Mouse (Mus musculus) embryonic facial prominence, embryonic 15.5 days (tissue): Measurements from ENCODE around the gene Ackr4. TPM values are rescaled to one million over a fixed set of nuclear protein-coding genes. Genes with fewer than 3 reads are reported as not detected.

Experiments used
- ATAC-seq: fragments of 200-750 bp; cut with Nextera tagmentation; 2 replicates; pipeline ENCODE4 v1.8.0; 2017; ENCODE audit warnings: low read depth, moderate TSS enrichment; ENCODE audit not compliant: insufficient number of reproducible peaks, low FRiP score, low TSS enrichment
- H3K27ac ChIP-seq: fragments of 300-500 bp; sonication (generic); replicated peaks from 2 replicates; pipeline ENCODE4 v1.5.1; 2015; ENCODE audit warnings: mild to moderate bottlenecking, inconsistent platforms
- H3K27me3 ChIP-seq: fragments of 300-500 bp; sonication (generic); 2 replicates; pipeline ENCODE4 v1.6.1; 2015; ENCODE audit warnings: inconsistent platforms
- H3K36me3 ChIP-seq: fragments of 300-500 bp; sonication (generic); 2 replicates; pipeline ENCODE4 v1.6.1; 2015; ENCODE audit warnings: mild to moderate bottlenecking, inconsistent platforms
- H3K4me1 ChIP-seq: fragments of 300-500 bp; sonication (generic); 2 replicates; pipeline ENCODE4 v1.6.1; 2015; ENCODE audit warnings: inconsistent platforms
- H3K4me2 ChIP-seq: fragments of 300-500 bp; sonication (generic); replicated peaks from 2 replicates; pipeline ENCODE4 v1.6.1; 2015; ENCODE audit warnings: mild to moderate bottlenecking, inconsistent platforms
- H3K4me3 ChIP-seq: fragments of 300-500 bp; sonication (generic); replicated peaks from 2 replicates; pipeline ENCODE4 v1.5.1; 2015; ENCODE audit warnings: mild to moderate bottlenecking, inconsistent platforms
- H3K9ac ChIP-seq: fragments of 300-500 bp; sonication (generic); 2 replicates; pipeline ENCODE4 v1.6.1; 2015; ENCODE audit warnings: inconsistent platforms
- H3K9me3 ChIP-seq: fragments of 300-500 bp; sonication (generic); replicated peaks from 2 replicates; pipeline ENCODE4 v1.6.1; 2016; ENCODE audit warnings: inconsistent platforms
- WGBS: fragments of 180-500 bp; shearing (Covaris S2); methylation state at CpG from one replicate; pipeline ENCODE4 v1.1.7; 2015; 5-methylcytosine and 5-hydroxymethylcytosine counted together
- polyA plus RNA-seq: library from polyadenylated mRNA; unstranded; fragments of >200 nt; fragmentation: Nextera tagmentation; extraction: Ambion mirVana; gene quantifications from 2 replicates; pipeline ENCODE4 v1.2.1, GENCODE M21; 2015

Ackr4 gene
- polyA plus RNA-seq, 1 experiment from 2014 or later = 6.9 TPM

- H3K27ac ChIP-seq = no peak overlapping the region
- H3K27me3 ChIP-seq = no peaks in the 10 kb centered on the region
- no peak overlapping the region for H3K9ac ChIP-seq
- no peaks in the 10 kb centered on the region; the same call in 1 of the 2 replicates for H3K36me3 ChIP-seq
- no peaks in the 10 kb centered on the region for H3K4me1 ChIP-seq
- no peak overlapping the region for H3K4me2 ChIP-seq
- 72% methylated on average over 3 of the region's 3 CpGs for WGBS
- ATAC-seq = no peak
- no peak overlapping the region for H3K4me3 ChIP-seq
- H3K9me3 ChIP-seq = no peaks in the 10 kb centered on the region
Observed at GRCm38 (mm10) chr9:104080038-104080437, 46.7 kb downstream of the Ackr4 start.

DNA sequence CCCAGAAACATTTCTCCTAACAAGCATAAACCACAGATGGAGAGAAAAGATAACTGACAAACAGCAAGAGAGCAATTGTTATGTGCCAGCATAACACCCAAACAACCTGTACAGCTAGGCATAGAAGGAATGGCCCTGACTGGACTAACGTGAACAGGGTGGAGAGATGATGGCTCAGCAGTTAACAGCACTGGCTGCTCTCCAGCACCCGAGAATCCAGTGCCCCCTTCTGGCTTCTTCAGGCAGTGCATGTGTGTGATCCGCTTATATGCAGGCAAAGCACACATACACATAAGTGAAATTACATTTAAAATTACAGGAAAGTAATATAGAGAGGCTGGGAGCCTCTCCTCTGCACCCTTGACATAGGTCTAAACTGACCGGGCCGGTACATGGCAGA, 47.4 kb downstream of the Ackr4 start:
- no peak overlapping the region for H3K27ac ChIP-seq
- H3K4me3 ChIP-seq = no peak overlapping the region
- no peak for ATAC-seq
- H3K9me3 ChIP-seq = no peaks in the 10 kb centered on the region
- WGBS = 46% methylated on average over 5 of the region's 5 CpGs
- no peaks in the 10 kb centered on the region for H3K27me3 ChIP-seq
- no peaks in the 10 kb centered on the region; the same call in 1 of the 2 replicates for H3K36me3 ChIP-seq
- H3K9ac ChIP-seq = no peak overlapping the region
- no peaks in the 10 kb centered on the region for H3K4me1 ChIP-seq
- H3K4me2 ChIP-seq = no peak overlapping the region

GRCm38 (mm10) chr9:104078780-104079179, 48.0 kb downstream of the Ackr4 start:
- Histone ChIP-seq H3K27me3 (no peaks in the 10 kb centered on the region), H3K9ac (no peak overlapping the region), H3K4me2 (no peak overlapping the region), H3K27ac (no peak overlapping the region), H3K4me3 (no peak overlapping the region), H3K36me3 (no peaks in the 10 kb centered on the region), H3K9me3 (no peaks in the 10 kb centered on the region), H3K4me1 (no peaks in the 10 kb centered on the region)
- no peak for ATAC-seq
- 100% methylated on average over 1 of the region's 1 CpGs for WGBS

GRCm38 (mm10) chr9:104075808-104076207, 50.9 kb downstream of the Ackr4 start:
- H3K27ac ChIP-seq = no peak overlapping the region
- H3K9ac ChIP-seq = no peak overlapping the region
- ATAC-seq = no peak
- 67% methylated on average over 2 of the region's 2 CpGs for WGBS
- no peaks in the 10 kb centered on the region for H3K9me3 ChIP-seq
- no peaks in the 10 kb centered on the region for H3K4me1 ChIP-seq
- no peak overlapping the region for H3K4me3 ChIP-seq
- no peaks in the 10 kb centered on the region for H3K27me3 ChIP-seq
- H3K4me2 ChIP-seq = no peak overlapping the region
- H3K36me3 ChIP-seq = no peaks in the 10 kb centered on the region

GRCm38 (mm10) chr9:104070863-104071604, 55.7 kb downstream of the Ackr4 start:
- no peaks in the 10 kb centered on the region for H3K9me3 ChIP-seq
- H3K4me2 ChIP-seq = no peak overlapping the region
- 80% methylated on average over 8 of the region's 8 CpGs for WGBS
- H3K4me3 ChIP-seq = no peak overlapping the region
- no peak for ATAC-seq
- H3K27me3 ChIP-seq = no peaks in the 10 kb centered on the region
- H3K27ac ChIP-seq = no peak overlapping the region
- H3K4me1 ChIP-seq = no peaks in the 10 kb centered on the region
- H3K36me3 ChIP-seq = no peaks in the 10 kb centered on the region
- no peak overlapping the region for H3K9ac ChIP-seq

- no peaks in the 10 kb centered on the region for H3K27me3 ChIP-seq
- no peaks in the 10 kb centered on the region for H3K9me3 ChIP-seq
- no peak overlapping the region for H3K4me3 ChIP-seq
- no peak overlapping the region for H3K27ac ChIP-seq
- WGBS = 84% methylated on average over 4 of the region's 4 CpGs
- no peak for ATAC-seq
- H3K36me3 ChIP-seq = no peaks in the 10 kb centered on the region
- no peak overlapping the region for H3K4me2 ChIP-seq
- H3K4me1 ChIP-seq = no peaks in the 10 kb centered on the region
- no peak overlapping the region for H3K9ac ChIP-seq
Observed at GRCm38 (mm10) chr9:104070241-104070640, 56.5 kb downstream of the Ackr4 start.

- ATAC-seq = no peak
- Histone ChIP-seq H3K4me1 (peaks cover 19% of the 10 kb centered on the region), H3K27me3 (no peaks in the 10 kb centered on the region), H3K4me2 (no peak overlapping the region), H3K36me3 (peaks cover 11% of the 10 kb centered on the region), H3K9ac (no peak overlapping the region), H3K9me3 (no peaks in the 10 kb centered on the region), H3K27ac (no peak overlapping the region), H3K4me3 (no peak overlapping the region)
- WGBS = 26% methylated on average over 1 of the region's 1 CpGs
Observed at GRCm38 (mm10) chr9:104064571-104064970, 62.2 kb downstream of the Ackr4 start.

- Histone ChIP-seq H3K27ac (peak within 1 kb of the TSS; percentile 80), H3K4me3 (peak within 1 kb of the TSS; percentile 100), H3K9ac (peak within 1 kb of the TSS; percentile 97), H3K9me3 (no peaks in the 10 kb centered on the region), H3K4me1 (peaks cover 19% of the 10 kb centered on the region), H3K4me2 (peak within 1 kb of the TSS; percentile 89), H3K27me3 (no peaks in the 10 kb centered on the region), H3K36me3 (peaks cover 16% of the 10 kb centered on the region)
- WGBS = 0% methylated on average over 29 of the region's 30 CpGs
- ATAC-seq = peak; percentile 93
Observed at GRCm38 (mm10) chr9:104063244-104063961, 63.3 kb downstream of the Ackr4 start, which contains the start of gene Acad11. Gene Acad11 (plus strand): TSS chr9:104063377.

- Histone ChIP-seq H3K4me2 (peak within 1 kb of the TSS; percentile 89), H3K36me3 (peaks cover 21% of the 10 kb centered on the region), H3K4me1 (peaks cover 19% of the 10 kb centered on the region), H3K9me3 (no peaks in the 10 kb centered on the region), H3K27ac (peak within 1 kb of the TSS; percentile 80), H3K9ac (peak within 1 kb of the TSS; percentile 97), H3K4me3 (peak within 1 kb of the TSS; percentile 100), H3K27me3 (no peaks in the 10 kb centered on the region)
- under 1% methylated on average over 59 of the region's 59 CpGs for WGBS
- peak; percentile 78; the same call in 1 of the 2 replicates for ATAC-seq
Observed at GRCm38 (mm10) chr9:104062430-104063243, 64.1 kb downstream of the Ackr4 start, which contains the start of gene Uba5. Gene Uba5 (minus strand): TSS chr9:104063134.

- Histone ChIP-seq H3K4me2 (no peak overlapping the region), H3K27me3 (no peaks in the 10 kb centered on the region), H3K4me3 (no peak overlapping the region), H3K27ac (no peak overlapping the region), H3K9ac (no peak overlapping the region), H3K9me3 (no peaks in the 10 kb centered on the region), H3K4me1 (no peaks in the 10 kb centered on the region), H3K36me3 (peaks cover 84% of the 10 kb centered on the region)
- no peak for ATAC-seq
- WGBS = 90% methylated on average over 6 of the region's 6 CpGs
Observed at GRCm38 (mm10) chr9:104051028-104051427, 75.7 kb downstream of the Ackr4 start.

GRCm38 (mm10) chr9:104043676-104044075, 83.1 kb downstream of the Ackr4 start:
- Histone ChIP-seq H3K9ac (no peak overlapping the region), H3K27ac (no peak overlapping the region), H3K27me3 (no peaks in the 10 kb centered on the region), H3K36me3 (peaks cover 32% of the 10 kb centered on the region), H3K9me3 (no peaks in the 10 kb centered on the region), H3K4me2 (no peak overlapping the region), H3K4me3 (no peak overlapping the region), H3K4me1 (no peaks in the 10 kb centered on the region)
- WGBS = 91% methylated on average over 4 of the region's 4 CpGs
- ATAC-seq = no peak
